Mouse (Mus musculus) liver, embryonic 12.5 days (tissue): ENCODE data around the gene Esp38. TPM values are rescaled to one million over a fixed set of nuclear protein-coding genes. Genes with fewer than 3 reads are reported as not detected.
"Not testable (repeated sequence)": the region's sequence is repeated elsewhere in the genome, so short reads cannot be mapped to it uniquely, and the experiment has no call there.

Source experiments
- ATAC-seq: fragments of 200-750 bp; cut with Nextera tagmentation; 2 replicates; pipeline ENCODE4 v1.8.0; 2017; ENCODE audit warnings: moderate number of reproducible peaks, mild to moderate bottlenecking, moderate library complexity
- H3K27ac ChIP-seq: fragments of 300-500 bp; sonication (generic); 2 replicates; pipeline ENCODE4 v1.5.1; 2016; ENCODE audit warnings: mild to moderate bottlenecking
- H3K27me3 ChIP-seq: fragments of 300-500 bp; sonication (generic); replicated peaks from 2 replicates; pipeline ENCODE4 v1.6.1; 2016; ENCODE audit warnings: mild to moderate bottlenecking, moderate library complexity
- H3K36me3 ChIP-seq: fragments of 300-500 bp; sonication (generic); 2 replicates; pipeline ENCODE4 v1.6.1; 2016; ENCODE audit warnings: mild to moderate bottlenecking, moderate library complexity
- H3K4me1 ChIP-seq: fragments of 300-500 bp; sonication (generic); 2 replicates; pipeline ENCODE4 v1.6.1; 2016
- H3K4me2 ChIP-seq: fragments of 300-500 bp; sonication (generic); 2 replicates; pipeline ENCODE4 v1.6.1; 2016; ENCODE audit warnings: mild to moderate bottlenecking, moderate library complexity
- H3K4me3 ChIP-seq: fragments of 300-500 bp; sonication (generic); 2 replicates; pipeline ENCODE4 v1.5.1; 2016; ENCODE audit warnings: mild to moderate bottlenecking, moderate library complexity
- H3K9ac ChIP-seq: fragments of 300-500 bp; sonication (generic); 2 replicates; pipeline ENCODE4 v1.6.1; 2016; ENCODE audit warnings: mild to moderate bottlenecking, moderate library complexity
- H3K9me3 ChIP-seq: fragments of 300-500 bp; sonication (generic); replicated peaks from 2 replicates; pipeline ENCODE4 v1.6.1; 2016; ENCODE audit warnings: mild to moderate bottlenecking, moderate library complexity
- WGBS: fragments of 180-500 bp; shearing (Covaris S2); methylation state at CpG from one replicate; pipeline ENCODE4 v1.1.7; 2016; ENCODE audit not compliant: insufficient replicate concordance; 5-methylcytosine and 5-hydroxymethylcytosine counted together
- polyA plus RNA-seq: library from polyadenylated mRNA; unstranded; fragments of >200 nt; fragmentation: Nextera tagmentation; extraction: Ambion mirVana; gene quantifications from 2 replicates; pipeline ENCODE4 v1.2.1, GENCODE M21; 2016

Esp38 gene
- polyA plus RNA-seq, result not detected in 2 replicates

DNA sequence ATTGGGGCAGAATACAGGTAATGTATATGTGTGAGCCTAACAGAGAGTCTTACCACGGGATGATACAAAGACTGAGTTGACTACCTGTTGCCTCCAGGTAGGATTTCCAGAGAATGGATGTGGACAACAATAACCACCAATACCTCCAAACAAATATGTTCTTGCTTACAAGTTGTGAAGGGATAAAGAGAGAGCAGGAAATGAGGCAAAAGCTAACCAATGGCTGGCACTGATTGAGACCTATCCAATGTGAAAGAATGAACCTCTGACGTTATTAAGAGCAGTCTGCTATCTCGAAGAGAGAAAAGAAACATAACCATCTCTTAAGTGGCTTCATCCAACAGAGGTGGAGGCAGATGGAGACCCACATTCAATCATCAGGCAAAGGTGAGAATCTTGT, at the start of gene Esp38:
TSS of gene Esp38 (plus strand) at position 301 of the 400 bp plus-strand sequence.
- H3K27me3 ChIP-seq, result no peaks in the 10 kb centered on the region
- no peaks in the 10 kb centered on the region for H3K9me3 ChIP-seq
- H3K4me2 ChIP-seq, result no peak within 1 kb of the TSS
- no peaks in the 10 kb centered on the region for H3K36me3 ChIP-seq
- ATAC-seq, result no peak
- no peaks in the 10 kb centered on the region for H3K4me1 ChIP-seq
- no peak within 1 kb of the TSS for H3K9ac ChIP-seq
- H3K27ac ChIP-seq, result no peak within 1 kb of the TSS
- no peak within 1 kb of the TSS for H3K4me3 ChIP-seq
- WGBS, result 44% methylated on average over 3 of the region's 3 CpGs

DNA sequence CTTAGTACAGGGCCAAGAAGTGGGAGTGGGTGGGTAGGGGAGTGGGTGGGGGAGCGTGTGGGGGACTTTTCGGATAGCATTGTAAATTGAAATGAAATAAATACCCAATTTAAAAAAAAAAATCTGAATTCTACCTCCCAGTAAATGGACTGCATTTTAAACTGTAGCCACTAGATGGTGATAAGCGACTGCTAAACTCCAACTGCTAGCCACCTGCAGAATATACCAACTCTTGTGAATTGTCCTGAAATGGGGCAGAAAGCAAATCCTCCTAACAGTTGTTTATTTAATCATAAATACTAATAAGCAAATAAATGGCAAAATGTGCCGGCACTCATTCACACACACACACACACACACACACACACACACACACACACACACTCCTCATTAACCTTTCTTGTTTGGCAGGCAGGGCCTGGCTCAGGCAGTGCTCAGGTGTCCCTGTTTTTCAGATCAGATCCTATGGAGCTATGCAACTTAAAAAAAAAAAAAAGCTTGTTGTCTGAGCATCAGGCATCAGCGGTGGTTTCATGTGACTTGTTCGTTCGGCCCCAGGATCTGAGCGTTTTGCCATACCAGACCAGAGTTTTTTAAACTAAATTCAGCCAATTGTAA, 47.3 kb upstream of the Esp38 start:
- not testable (repeated sequence) for H3K9me3 ChIP-seq, H3K4me3 ChIP-seq, H3K36me3 ChIP-seq, H3K27ac ChIP-seq, H3K4me1 ChIP-seq, H3K4me2 ChIP-seq, ATAC-seq, H3K27me3 ChIP-seq, H3K9ac ChIP-seq
- 49% methylated on average over 8 of the region's 8 CpGs for WGBS

Other genes starting within 250 kb of the Esp38 start
- gene AC192777.2, start 144.9 kb downstream of the Esp38 start, polyA plus RNA-seq, result not detected in 2 replicates